ENCODE assay signal across 9 mouse cellular contexts in the genomic region with DNA sequence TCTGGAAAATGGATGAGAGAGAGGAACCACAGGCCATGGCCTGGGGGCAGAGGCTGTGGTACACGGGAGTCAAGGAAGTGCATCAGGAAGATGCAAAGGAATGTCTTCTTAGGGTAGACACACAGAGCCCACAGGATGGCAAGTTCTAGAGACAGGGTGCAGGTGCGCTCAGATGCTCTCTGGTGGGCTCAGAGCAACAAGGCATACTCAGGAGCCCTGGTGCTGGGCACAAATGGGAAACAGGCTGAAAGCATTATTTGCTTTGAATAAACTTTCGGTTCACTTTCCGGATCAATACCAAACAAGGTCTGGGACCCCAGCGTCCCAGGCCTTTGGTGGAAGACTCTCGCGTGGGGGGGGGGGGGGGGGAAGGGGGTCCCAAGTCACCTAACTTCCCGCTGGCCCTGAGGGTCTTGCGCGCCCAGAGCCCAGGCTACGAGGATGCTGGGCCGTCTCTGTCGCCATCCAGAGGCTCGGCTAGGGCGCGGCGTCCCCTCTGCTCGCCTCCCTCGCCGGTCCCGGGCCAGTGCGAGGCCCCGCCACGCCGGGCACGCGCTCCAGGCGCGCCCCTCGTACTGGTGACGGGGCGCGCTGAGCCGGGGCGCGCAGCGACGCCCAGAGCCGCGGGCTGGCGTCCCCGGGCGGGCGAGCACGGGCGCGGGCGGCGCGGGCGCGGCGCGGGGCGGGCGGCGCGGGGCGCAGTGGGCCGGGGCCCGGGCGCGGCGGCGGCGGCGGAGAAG. TPM values are rescaled to one million over a fixed set of nuclear protein-coding genes. Genes with fewer than 3 reads are reported as not detected.
DNase-seq lines count a peak whose midpoint lies in the region; ATAC-seq and TF ChIP-seq lines count a peak whose summit lies in the region.
"Had no signal": no experiment of that assay in that cellular context is flagged by ENCODE, and none has a peak within 500 bp of the region (broad histone marks: within the 10 kb centered on the region; RNA-seq: fewer than 3 reads in every experiment).

A gene (plus strand): TSS at position 701 of the 740 bp plus-strand sequence.

- peak; percentile 82 for ATAC-seq in hindbrain, embryonic 13.5 days (ENCODE audit: low FRiP score)
- peak; percentile 45; the same call in 1 of the 2 replicates for ATAC-seq in limb, embryonic 14.5 days (ENCODE audit: low FRiP score, low read depth)
- ATAC-seq in erythroid progenitor cell, adult 5-6 weeks (replicated peaks; ENCODE audit: low FRiP score, poor library complexity, severe bottlenecking), result no peak

- H3K27ac ChIP-seq in hindbrain, embryonic 13.5 days, result peak within 1 kb of the TSS; percentile 90
- H3K27ac ChIP-seq in limb, embryonic 14.5 days (replicated peaks; ENCODE audit: low read depth, low read length), result no peak within 1 kb of the TSS

- H3K4me3 ChIP-seq in hindbrain, embryonic 13.5 days, result peak within 1 kb of the TSS; percentile 86
- H3K4me3 ChIP-seq in limb, embryonic 14.5 days (replicated peaks; ENCODE audit: low read length), result peak within 1 kb of the TSS; percentile 49

- no peaks in the 10 kb centered on the region for H3K9me3 ChIP-seq in hindbrain, embryonic 13.5 days
- H3K9me3 ChIP-seq in limb, embryonic 14.5 days (ENCODE audit: control insufficient read depth, low read length), result no peaks in the 10 kb centered on the region

- 9% methylated on average over 5 of the region's 67 CpGs for WGBS in hindbrain, embryonic 13.5 days
- 3% methylated on average over 12 of the region's 67 CpGs for WGBS in limb, embryonic 14.5 days

- no peak for TF ChIP-seq POLR2A in limb, embryonic 14.5 days (IDR thresholded peaks at IDR 0.05; ENCODE audit: borderline replicate concordance, extremely low read depth, insufficient read depth, insufficient read length)

- H3K9ac ChIP-seq in hindbrain, embryonic 13.5 days, result peak within 1 kb of the TSS; percentile 93
- H3K9ac ChIP-seq in limb, embryonic 14.5 days (ENCODE audit: low read depth, low read length, severe bottlenecking), result peak within 1 kb of the TSS; percentile 49

- H3K4me1 ChIP-seq in hindbrain, embryonic 13.5 days (replicated peaks), result peaks cover 39% of the 10 kb centered on the region
- H3K4me1 ChIP-seq in limb, embryonic 14.5 days (ENCODE audit: control insufficient read depth, insufficient read depth, low read length), result no peaks in the 10 kb centered on the region

- H3K27me3 ChIP-seq in hindbrain, embryonic 13.5 days, result peaks cover 22% of the 10 kb centered on the region
- H3K27me3 ChIP-seq in limb, embryonic 14.5 days (ENCODE audit: control insufficient read depth, insufficient read depth, low read length), result peaks cover 52% of the 10 kb centered on the region

- peak within 1 kb of the TSS; percentile 76 for H3K4me2 ChIP-seq in hindbrain, embryonic 13.5 days
- peak within 1 kb of the TSS; percentile 92 for H3K4me2 ChIP-seq in limb, embryonic 14.5 days (replicated peaks; ENCODE audit: low read depth, low read length, severe bottlenecking)

- DNase-seq in adrenal gland, adult 2 months, result no peak
- DNase-seq in adrenal gland, adult 18-20 months (ENCODE audit: low spot score in 2 of 2), result no peak
- peak; percentile 12 for DNase-seq in thymus, postnatal 4 days
- no peak for DNase-seq in thymus, postnatal 10 days (ENCODE audit: low spot score in 2 of 2)
- DNase-seq in limb, embryonic 14.5 days (ENCODE audit: low spot score), result peak; percentile 6
- peak; percentile 74 for DNase-seq in right cerebral cortex, postnatal 14 days

- no peaks in the 10 kb centered on the region for H3K36me3 ChIP-seq in hindbrain, embryonic 13.5 days
- H3K36me3 ChIP-seq in limb, embryonic 14.5 days (ENCODE audit: control insufficient read depth, insufficient read depth, low read length), result no peaks in the 10 kb centered on the region

RNA-seq across cellular contexts. Expression of the gene that starts here (rescaled TPM):
- 10 to 100 TPM; 14.0 to 15.6 TPM for total RNA-seq in adrenal gland, adult 2 months (2021)
- polyA plus RNA-seq in adrenal gland, adult 2 months (2012; rRNA removed), result 19.7 and 19.9 TPM in 2 replicates
- 10 to 100 TPM in 1 of 2 experiments, 1 to 10 TPM in 1; 4.6 to 15.9 TPM for total RNA-seq in adrenal gland, adult 18-20 months (2021)
- polyA plus RNA-seq in hindbrain, embryonic 13.5 days (2015; fragmentation: Nextera tagmentation; extraction: Ambion mirVana), result 20.5 and 21.7 TPM in 2 replicates
- polyA plus RNA-seq in limb, embryonic 14.5 days (2012; rRNA removed), result 8.4 and 10.2 TPM in 2 replicates
- polyA plus RNA-seq in limb, embryonic 14.5 days (2014; fragmentation: Nextera tagmentation; extraction: Ambion mirVana), result 4.5 and 4.8 TPM in 2 replicates
- total RNA-seq in erythroid progenitor cell, adult 5-6 weeks (2015; ENCODE audit: low replicate concordance), result not detected in 2 replicates
- total RNA-seq in erythroid progenitor cell, adult 5-6 weeks (2017; ENCODE audit: low replicate concordance), result not detected in 2 replicates
- total RNA-seq: hematopoietic stem cell, adult 5-6 weeks had no signal

Comparison
In these comparisons a context has a peak if more than half of its experiments do, and no peak if none do; other contexts are left out.
1. RNA of the gene that starts here (total RNA-seq): 4.6 to 15.9 TPM in adrenal gland, adult 18-20 months and 14.0 to 15.6 TPM in adrenal gland, adult 2 months; not detected in erythroid progenitor cell, adult 5-6 weeks; every median in the first group is over 4 times any median in the second.
2. DNase-seq: peak in thymus, postnatal 4 days (single experiment), limb, embryonic 14.5 days (single experiment) and right cerebral cortex, postnatal 14 days (single experiment); none in adrenal gland, adult 2 months (single experiment), adrenal gland, adult 18-20 months (0 of 2) and thymus, postnatal 10 days (0 of 2).